Comparison of ENCODE assay signal across 8 mouse cellular contexts in genomic region chr17:71616319-71617032, GRCm38 (mm10). TPM values are rescaled to one million over a fixed set of nuclear protein-coding genes. Genes with fewer than 3 reads are reported as not detected.
DNase-seq lines count a peak whose midpoint lies in the region; ATAC-seq and TF ChIP-seq lines count a peak whose summit lies in the region.

No protein-coding gene starts in this region.

- no peaks in the 10 kb centered on the region for H3K9me3 ChIP-seq in limb, embryonic 15.5 days

- no peak overlapping the region for H3K27ac ChIP-seq in embryonic fibroblast, embryonic 13.5 days (ENCODE audit: insufficient read depth, low read length)
- peak overlapping the region; percentile 65 for H3K27ac ChIP-seq in limb, embryonic 15.5 days

- no peak; the same call in 1 of the 2 replicates for TF ChIP-seq POLR2A in embryonic fibroblast, embryonic 13.5 days (IDR thresholded peaks at IDR 0.05; ENCODE audit: low read depth, low read length)

- H3K36me3 ChIP-seq in limb, embryonic 15.5 days: peaks cover 8% of the 10 kb centered on the region

- peak; percentile 6 for DNase-seq in ovary, postnatal 10 days (ENCODE audit: low spot score)
- DNase-seq in ovary, postnatal 14 days (ENCODE audit: low spot score): no peak
- peak; percentile 65 for DNase-seq in R1 (ENCODE audit: low read depth, low spot score)
- DNase-seq in naive thymus-derived CD4-positive, alpha-beta T cell, adult 2 months (ENCODE audit: low read depth): peak; percentile 49

- no peaks in the 10 kb centered on the region for H3K27me3 ChIP-seq in limb, embryonic 15.5 days

- peak overlapping the region; percentile 99 for H3K4me3 ChIP-seq in embryonic fibroblast, embryonic 13.5 days (ENCODE audit: insufficient read depth, low read length)
- peak overlapping the region; percentile 99 for H3K4me3 ChIP-seq in limb, embryonic 15.5 days

- H3K4me1 ChIP-seq in embryonic fibroblast, embryonic 13.5 days (ENCODE audit: control insufficient read depth, insufficient read depth, low read length): peaks cover 7% of the 10 kb centered on the region; the same call in 1 of the 2 replicates
- H3K4me1 ChIP-seq in limb, embryonic 15.5 days: peaks cover 16% of the 10 kb centered on the region; the same call in 1 of the 2 replicates

- under 1% methylated on average over 64 of the region's 73 CpGs for WGBS in limb, embryonic 15.5 days

- TF ChIP-seq CTCF in embryonic fibroblast, embryonic 13.5 days (IDR thresholded peaks at IDR 0.05; ENCODE audit: borderline replicate concordance, insufficient read depth, low read length): no peak

- H3K9ac ChIP-seq in limb, embryonic 15.5 days: peak overlapping the region; percentile 89

- ATAC-seq in hematopoietic stem cell, adult 5-6 weeks (replicated peaks in 1 of 2; ENCODE audit: insufficient read depth in 1 of 2, low FRiP score in 2 of 2, low TSS enrichment in 1 of 2, low read depth in 1 of 2, poor library complexity in 2 of 2, severe bottlenecking in 2 of 2): peak; percentile 18 to 34; a peak in 3 of 4 replicates
- peak; percentile 59 for ATAC-seq in limb, embryonic 15.5 days (ENCODE audit: insufficient number of reproducible peaks, low FRiP score, low TSS enrichment, low read depth)
- no peak for ATAC-seq in erythroid progenitor cell, adult 5-6 weeks (replicated peaks; ENCODE audit: low FRiP score, poor library complexity, severe bottlenecking)

- H3K4me2 ChIP-seq in limb, embryonic 15.5 days: peak overlapping the region; percentile 61

RNA-seq across cellular contexts. Expression of gene Wdr43, which starts 0.8 kb away (rescaled TPM):
- polyA plus RNA-seq in embryonic fibroblast, embryonic 13.5 days (2011; ENCODE audit: insufficient read length, low read depth, missing spikeins): 99.2 and 118 TPM in 2 replicates
- 292 and 334 TPM in 2 replicates for total RNA-seq in hematopoietic stem cell, adult 5-6 weeks (2017)
- polyA plus RNA-seq in limb, embryonic 15.5 days (2015; fragmentation: Nextera tagmentation; extraction: Ambion mirVana): 68.8 and 70.1 TPM in 2 replicates
- 29.9 and 44.9 TPM in 2 replicates for total RNA-seq in erythroid progenitor cell, adult 5-6 weeks (2015; ENCODE audit: low replicate concordance)
- 28.5 and 45.3 TPM in 2 replicates for total RNA-seq in erythroid progenitor cell, adult 5-6 weeks (2017; ENCODE audit: low replicate concordance)

RNA-seq across cellular contexts. Expression of gene Togaram2, which starts 56.6 kb away (rescaled TPM):
- not detected in 2 replicates for polyA plus RNA-seq in embryonic fibroblast, embryonic 13.5 days (2011; ENCODE audit: insufficient read length, low read depth, missing spikeins)
- not detected in 2 replicates for total RNA-seq in hematopoietic stem cell, adult 5-6 weeks (2017)
- polyA plus RNA-seq in limb, embryonic 15.5 days (2015; fragmentation: Nextera tagmentation; extraction: Ambion mirVana): 0.29 and 0.50 TPM in 2 replicates
- total RNA-seq in erythroid progenitor cell, adult 5-6 weeks (2015; ENCODE audit: low replicate concordance): not detected in 2 replicates
- not detected in 2 replicates for total RNA-seq in erythroid progenitor cell, adult 5-6 weeks (2017; ENCODE audit: low replicate concordance)
